ENCODE assay signal across 10 mouse cellular contexts in genomic region chr13:32465787-32466186, GRCm38 (mm10).
DNase-seq lines count a peak whose midpoint lies in the region; ATAC-seq lines count a peak whose summit lies in the region.
"Had no signal": no experiment of that assay in that cellular context is flagged by ENCODE, and none has a peak within 500 bp of the region (broad histone marks: within the 10 kb centered on the region; RNA-seq: fewer than 3 reads in every experiment).

No protein-coding gene starts in this region.

- no peak overlapping the region for H3K4me2 ChIP-seq in hindbrain, embryonic 11.5 days (replicated peaks; ENCODE audit: low read depth, low read length)
- H3K4me2 ChIP-seq in hindbrain, embryonic 14.5 days (replicated peaks), result no peak overlapping the region
- no peak overlapping the region for H3K4me2 ChIP-seq in kidney, embryonic 15.5 days
- H3K4me2 ChIP-seq: limb, embryonic 13.5 days; lung, embryonic 14.5 days had no signal

- no peak overlapping the region for H3K27ac ChIP-seq in hindbrain, embryonic 11.5 days (ENCODE audit: low read depth, low read length)
- H3K27ac ChIP-seq in hindbrain, embryonic 14.5 days, result no peak overlapping the region
- no peak overlapping the region for H3K27ac ChIP-seq in kidney, embryonic 15.5 days
- H3K27ac ChIP-seq: limb, embryonic 13.5 days had no signal

- ATAC-seq in hindbrain, embryonic 11.5 days (ENCODE audit: low FRiP score), result peak; percentile 25; the same call in 1 of the 2 replicates
- ATAC-seq in hindbrain, embryonic 14.5 days (ENCODE audit: low FRiP score), result no peak
- peak; percentile 66; the same call in 1 of the 2 replicates for ATAC-seq in kidney, embryonic 15.5 days (replicated peaks; ENCODE audit: low FRiP score)

- DNase-seq in hindbrain, embryonic 11.5 days (ENCODE audit: low spot score), result peak; percentile 19
- DNase-seq in hindbrain, embryonic 14.5 days (ENCODE audit: low spot score), result no peak
- DNase-seq in ES-CJ7 (ENCODE audit: low read depth, low spot score), result peak; percentile 17
- DNase-seq in R1 (ENCODE audit: low read depth, low spot score), result peak; percentile 52
- no peak for DNase-seq in frontal cortex, postnatal 14 days (ENCODE audit: low spot score in 2 of 2)
- DNase-seq in layer of hippocampus, postnatal 14 days (ENCODE audit: low spot score in 2 of 2), result no peak
- DNase-seq: lung, embryonic 14.5 days; right cerebral cortex, postnatal 4 days had no signal

- no peaks in the 10 kb centered on the region for H3K4me1 ChIP-seq in hindbrain, embryonic 11.5 days (replicated peaks; ENCODE audit: control insufficient read depth, insufficient read depth, low read length)
- no peaks in the 10 kb centered on the region for H3K4me1 ChIP-seq in hindbrain, embryonic 14.5 days (replicated peaks; ENCODE audit: control insufficient read depth, insufficient read depth, low read length)
- H3K4me1 ChIP-seq in kidney, embryonic 15.5 days, result peaks cover 7% of the 10 kb centered on the region; the same call in 1 of the 2 replicates

- no peaks in the 10 kb centered on the region for H3K27me3 ChIP-seq in hindbrain, embryonic 11.5 days (ENCODE audit: control insufficient read depth, insufficient read depth, low read length)
- no peaks in the 10 kb centered on the region for H3K27me3 ChIP-seq in hindbrain, embryonic 14.5 days (ENCODE audit: control insufficient read depth, insufficient read depth, low read length)
- no peaks in the 10 kb centered on the region for H3K27me3 ChIP-seq in kidney, embryonic 15.5 days

- no peaks in the 10 kb centered on the region for H3K9me3 ChIP-seq in hindbrain, embryonic 11.5 days (ENCODE audit: control insufficient read depth, low read length)
- H3K9me3 ChIP-seq in hindbrain, embryonic 14.5 days (ENCODE audit: control insufficient read depth, low read length), result no peaks in the 10 kb centered on the region
- no peaks in the 10 kb centered on the region for H3K9me3 ChIP-seq in kidney, embryonic 15.5 days (replicated peaks)
- H3K9me3 ChIP-seq: limb, embryonic 13.5 days had no signal

- 33% methylated on average over 5 of the region's 5 CpGs for WGBS in hindbrain, embryonic 11.5 days
- WGBS in hindbrain, embryonic 14.5 days, result 16% methylated on average over 5 of the region's 5 CpGs
- 36% methylated on average over 5 of the region's 5 CpGs for WGBS in kidney, embryonic 15.5 days

- no peak overlapping the region for H3K9ac ChIP-seq in hindbrain, embryonic 11.5 days (ENCODE audit: low read depth, low read length)
- no peak overlapping the region for H3K9ac ChIP-seq in hindbrain, embryonic 14.5 days
- H3K9ac ChIP-seq in kidney, embryonic 15.5 days, result no peak overlapping the region
- H3K9ac ChIP-seq: limb, embryonic 13.5 days; lung, embryonic 14.5 days had no signal

- H3K4me3 ChIP-seq in hindbrain, embryonic 11.5 days (ENCODE audit: low read depth, low read length), result no peak overlapping the region
- no peak overlapping the region for H3K4me3 ChIP-seq in hindbrain, embryonic 14.5 days (replicated peaks; ENCODE audit: low read length)
- H3K4me3 ChIP-seq in kidney, embryonic 15.5 days (replicated peaks), result no peak overlapping the region
- H3K4me3 ChIP-seq: limb, embryonic 13.5 days had no signal

- no peaks in the 10 kb centered on the region for H3K36me3 ChIP-seq in hindbrain, embryonic 11.5 days (ENCODE audit: control insufficient read depth, insufficient read depth, low read length)
- no peaks in the 10 kb centered on the region for H3K36me3 ChIP-seq in hindbrain, embryonic 14.5 days (replicated peaks; ENCODE audit: control insufficient read depth, insufficient read depth)
- H3K36me3 ChIP-seq in kidney, embryonic 15.5 days, result no peaks in the 10 kb centered on the region
- H3K36me3 ChIP-seq: limb, embryonic 13.5 days had no signal

Comparison
In these comparisons a context has a peak if more than half of its experiments do, and no peak if none do; other contexts are left out.
1. DNase-seq: peak in hindbrain, embryonic 11.5 days (single experiment), ES-CJ7 (single experiment) and R1 (single experiment); none in hindbrain, embryonic 14.5 days (single experiment), frontal cortex, postnatal 14 days (0 of 2) and layer of hippocampus, postnatal 14 days (0 of 2).